Mouse (Mus musculus) cerebellum, postnatal 36 days (tissue): ENCODE measurements at regions not wholly inside any gene's neighbourhood (a gene's known extent, or its start where the extent isn't known, plus 50 kb on each side); places are given as distances from the start of the nearest gene placed in this dataset.

Experiments
- DNase-seq, 2 experiments: peaks; one replicate each; pipeline ENCODE4 v3.0.0; 2021 to 2022; ENCODE audit warnings: mixed read lengths in 2 of 2

DNA sequence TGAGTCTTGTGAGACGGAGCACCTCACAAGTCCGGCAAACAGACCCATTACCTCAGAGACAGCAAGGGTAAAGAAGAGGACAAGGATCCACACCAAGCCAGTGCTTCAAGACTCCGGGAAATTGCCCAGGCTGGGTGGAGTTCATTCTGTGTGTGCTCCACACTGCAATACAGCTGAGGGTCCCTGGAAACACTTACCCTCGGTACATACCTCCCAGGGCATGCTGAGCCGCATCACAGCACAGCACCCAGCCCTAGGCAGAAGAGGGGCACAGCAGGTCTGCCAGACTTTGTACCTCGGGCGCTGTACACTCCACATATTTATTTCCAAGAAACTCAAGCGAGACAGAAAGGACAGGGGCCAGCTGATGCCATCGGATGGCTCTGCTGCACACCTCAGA lies 54.5 kb upstream of the Cmc1 start:
- no peak for DNase-seq

DNA sequence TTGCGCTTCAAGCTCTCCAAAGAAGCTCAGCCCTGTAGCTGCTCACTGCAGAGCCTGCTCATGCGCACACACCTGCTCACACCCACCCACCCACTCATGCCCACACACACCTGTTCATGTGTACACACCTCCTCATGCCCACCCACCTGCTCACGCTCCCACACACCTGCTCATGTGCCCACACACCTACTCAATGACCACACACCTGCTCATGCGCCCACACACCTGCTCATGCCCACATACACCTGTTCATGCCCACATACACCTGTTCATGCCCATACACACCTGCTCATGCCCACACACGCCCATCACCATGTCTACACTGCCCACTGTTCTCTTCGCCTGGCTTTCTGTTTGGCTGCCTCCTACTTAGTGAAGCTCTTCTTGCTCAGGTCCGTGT lies 56.5 kb upstream of the Cmc1 start:
- DNase-seq = no peak

DNA sequence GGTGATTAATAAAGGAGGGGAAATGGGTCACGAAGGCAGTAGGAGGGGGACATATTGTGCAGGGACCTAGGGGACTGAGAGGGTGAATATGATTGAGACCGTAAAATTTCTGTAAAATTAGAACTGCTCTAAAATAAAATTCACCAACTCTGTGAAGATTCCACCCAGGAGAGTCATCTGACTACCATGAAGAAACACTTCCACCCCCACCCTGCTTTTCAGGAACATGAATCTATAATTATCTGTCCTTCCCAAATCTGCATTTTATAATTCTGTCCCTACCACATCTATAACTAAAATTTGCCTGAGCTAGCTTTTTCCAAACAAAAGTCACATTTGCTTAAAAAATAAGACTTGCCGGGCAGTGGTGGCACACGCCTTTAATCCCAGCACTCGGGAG lies 69.7 kb upstream of the Cmc1 start:
- DNase-seq = no peak

DNA sequence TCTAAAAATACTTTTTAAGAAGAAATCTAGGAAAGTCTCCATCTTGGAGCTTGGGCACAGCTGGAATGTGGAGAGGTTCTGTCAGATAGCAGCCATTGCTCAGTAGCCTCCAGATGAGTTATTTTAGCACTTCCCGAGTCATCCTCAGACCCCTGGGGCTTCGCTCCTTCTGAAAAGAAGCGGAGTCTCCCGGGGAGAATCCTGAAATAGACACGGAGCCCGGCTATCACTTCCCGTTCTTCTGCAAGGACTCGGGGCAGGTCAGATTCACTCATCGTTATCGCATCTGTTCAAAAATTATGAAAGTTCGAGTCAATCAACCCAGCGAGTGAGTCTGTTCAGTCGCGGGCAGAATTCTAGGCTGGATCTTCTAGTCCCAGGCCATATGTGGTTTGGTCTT lies 71.2 kb upstream of the Cmc1 start:
- no peak for DNase-seq

DNA sequence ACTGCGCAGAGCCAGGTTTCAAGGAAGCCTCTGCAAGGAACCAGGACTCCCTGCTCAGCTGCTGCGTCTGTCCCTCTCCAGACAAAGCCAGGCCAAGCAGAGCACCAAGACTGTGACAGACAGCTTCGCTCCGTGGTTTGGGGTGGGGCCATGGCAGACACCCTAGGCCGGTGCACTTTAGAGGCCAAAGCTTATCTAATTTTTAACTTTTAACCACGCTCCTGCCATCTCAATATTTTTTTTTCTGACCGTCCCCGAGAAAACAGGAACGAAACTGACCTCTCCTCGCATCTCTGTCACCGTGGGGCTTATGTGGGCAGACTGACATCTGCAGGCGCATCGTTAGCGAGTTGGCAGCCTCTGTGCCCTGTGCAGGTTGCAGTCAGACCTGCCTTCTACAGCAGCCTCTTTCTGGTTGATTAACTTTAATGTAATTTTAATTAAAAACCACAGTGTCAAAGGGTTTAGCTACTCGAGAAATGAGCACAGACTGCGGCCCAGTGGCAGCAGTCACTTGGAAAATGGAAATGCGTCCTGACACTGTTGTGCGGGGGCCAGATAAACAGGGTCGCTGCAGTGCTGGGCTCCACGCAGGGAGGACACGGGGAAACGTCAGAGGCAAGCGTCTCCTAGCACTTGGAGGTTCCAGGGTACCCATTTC lies 77.6 kb upstream of the Cmc1 start:
- DNase-seq = peak; percentile 65 to 67

DNA sequence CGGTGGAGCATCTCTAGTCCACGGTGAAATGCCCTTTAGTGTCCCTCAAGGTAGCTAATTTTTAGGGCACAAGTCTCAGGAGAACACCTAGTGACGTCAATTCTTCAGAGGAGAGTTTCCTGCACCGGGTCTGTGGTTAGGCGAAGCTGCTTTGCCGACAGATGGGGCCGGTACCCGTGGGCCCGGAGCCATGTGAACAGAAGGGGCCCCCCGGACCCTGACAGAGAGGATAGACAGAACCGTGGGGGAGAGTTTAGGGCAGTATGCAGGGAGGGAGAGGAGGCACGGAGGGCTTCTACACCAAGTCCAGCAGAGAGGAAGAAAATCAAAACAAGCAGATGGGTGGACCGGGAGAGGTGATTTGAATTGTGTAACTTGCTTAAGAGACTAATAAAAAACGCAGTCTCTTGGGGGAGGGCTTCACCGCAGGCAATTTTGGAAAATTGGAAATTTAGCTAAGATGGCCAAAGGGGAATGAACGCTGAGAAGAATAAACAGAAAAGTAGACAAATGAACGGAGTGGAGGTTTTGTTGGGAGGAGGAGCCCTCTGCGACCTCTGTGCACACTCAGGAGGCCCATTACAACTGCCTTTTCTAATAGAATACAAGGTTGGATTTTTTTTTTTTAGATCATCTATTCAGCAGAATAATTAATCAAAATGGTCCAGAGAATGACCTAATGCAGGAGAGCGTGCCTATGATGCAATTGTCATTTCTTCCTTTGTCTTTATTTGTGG lies 78.9 kb upstream of the Cmc1 start:
- DNase-seq = peak; percentile 90 to 92

DNA sequence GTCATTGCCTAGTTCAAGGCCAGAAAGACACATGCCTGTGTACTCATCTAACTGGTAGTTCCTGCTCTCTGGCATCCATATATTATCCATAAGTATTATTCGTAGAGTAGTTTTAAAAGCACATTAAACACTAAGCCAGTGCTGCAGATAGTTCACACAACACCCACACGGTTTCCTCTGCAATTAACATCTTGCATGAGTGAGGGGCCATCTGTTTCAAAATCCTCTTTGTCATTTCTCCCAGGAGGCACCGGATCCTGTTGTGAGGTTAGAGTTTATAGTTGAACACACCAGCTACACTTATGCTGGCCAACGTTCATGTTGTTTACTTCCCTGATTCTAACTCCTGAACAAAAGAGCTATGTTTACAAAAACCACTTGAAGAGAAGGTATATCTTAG lies 90.7 kb upstream of the Cmc1 start:
- no peak for DNase-seq

DNA sequence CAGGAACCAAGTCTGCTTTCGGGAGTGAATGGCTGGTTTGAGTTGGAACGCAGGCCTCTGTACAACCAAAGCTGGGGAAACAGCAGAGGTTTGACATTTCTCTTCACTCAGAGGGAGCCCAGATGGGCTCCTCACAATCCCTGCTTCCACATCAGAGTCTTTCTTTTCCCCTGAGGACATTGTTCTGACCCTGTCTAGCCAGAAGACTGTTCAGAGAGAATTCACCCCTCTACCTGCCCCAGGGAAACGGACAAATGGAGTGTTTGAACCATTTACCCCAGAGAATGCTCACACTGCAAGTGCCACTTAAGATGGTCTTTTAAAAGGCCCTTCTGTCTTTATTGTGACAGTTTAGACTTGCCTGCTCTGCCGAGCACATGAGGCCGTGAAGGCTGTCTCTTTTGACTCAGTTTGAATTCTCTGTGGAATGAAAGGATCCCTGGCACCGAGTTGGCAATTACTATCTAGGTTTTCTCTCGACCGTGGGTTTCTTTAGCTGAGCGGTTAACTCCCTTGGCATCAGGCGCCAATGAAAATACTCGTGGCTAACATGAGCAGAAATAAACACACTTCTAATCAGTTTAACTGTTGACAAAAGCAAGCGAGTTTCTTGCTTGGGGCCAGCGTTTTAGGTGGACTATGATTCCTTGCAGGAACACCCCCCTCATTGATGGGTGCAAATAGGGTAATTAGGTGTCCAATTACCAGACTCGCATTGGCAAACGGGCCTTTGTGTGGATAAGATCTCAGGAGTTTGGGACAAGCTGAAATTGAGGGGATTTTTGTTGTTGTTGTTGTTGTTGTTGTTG lies 97.0 kb upstream of the Cmc1 start:
- no peak for DNase-seq

DNA sequence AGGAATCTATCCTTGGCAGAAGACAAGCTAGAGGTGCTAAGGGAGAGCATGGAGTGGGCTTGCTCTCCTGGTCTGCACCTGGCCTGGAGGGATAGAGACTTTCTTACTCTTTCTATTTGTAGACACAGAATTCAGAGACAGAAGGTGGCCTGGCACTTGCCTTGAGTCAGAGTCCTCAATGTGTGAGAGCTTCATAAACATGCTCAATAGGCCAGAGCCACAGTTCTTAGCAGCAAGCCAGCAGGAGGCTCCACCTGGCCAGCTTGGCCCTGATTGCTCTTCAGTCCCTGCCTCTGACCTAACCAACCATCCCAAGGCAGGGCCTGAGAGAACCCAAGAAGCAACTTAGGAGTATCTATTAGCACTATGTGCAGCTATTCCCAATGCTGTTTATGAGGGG lies 103.9 kb upstream of the Cmc1 start:
- DNase-seq = peak; percentile 62 to 65

DNA sequence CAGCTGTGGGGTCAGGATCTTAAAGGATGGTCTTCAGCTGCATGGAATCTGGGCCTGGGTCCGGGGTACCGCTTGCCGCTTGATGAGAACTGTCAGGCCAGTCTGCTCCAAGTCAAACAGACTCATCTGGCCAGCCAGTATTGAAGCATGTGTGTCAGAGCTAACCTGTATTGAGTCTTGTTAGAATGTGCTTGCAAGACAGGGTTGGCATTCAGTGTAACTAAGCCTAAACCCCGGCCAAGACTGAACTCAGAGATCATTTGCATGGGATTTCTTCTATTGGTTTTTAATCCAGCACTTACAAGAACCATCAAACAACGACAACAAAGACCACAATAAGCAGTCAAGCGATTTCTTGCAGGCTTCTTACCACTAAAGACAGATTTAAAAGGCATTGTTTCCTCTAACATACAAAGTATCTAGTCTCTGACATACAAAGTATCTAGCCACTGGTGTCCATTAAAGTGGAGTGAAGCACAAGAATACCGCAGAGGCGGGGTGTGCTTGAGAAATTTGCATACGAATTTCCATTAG lies 105.3 kb upstream of the Cmc1 start:
- no peak for DNase-seq

DNA sequence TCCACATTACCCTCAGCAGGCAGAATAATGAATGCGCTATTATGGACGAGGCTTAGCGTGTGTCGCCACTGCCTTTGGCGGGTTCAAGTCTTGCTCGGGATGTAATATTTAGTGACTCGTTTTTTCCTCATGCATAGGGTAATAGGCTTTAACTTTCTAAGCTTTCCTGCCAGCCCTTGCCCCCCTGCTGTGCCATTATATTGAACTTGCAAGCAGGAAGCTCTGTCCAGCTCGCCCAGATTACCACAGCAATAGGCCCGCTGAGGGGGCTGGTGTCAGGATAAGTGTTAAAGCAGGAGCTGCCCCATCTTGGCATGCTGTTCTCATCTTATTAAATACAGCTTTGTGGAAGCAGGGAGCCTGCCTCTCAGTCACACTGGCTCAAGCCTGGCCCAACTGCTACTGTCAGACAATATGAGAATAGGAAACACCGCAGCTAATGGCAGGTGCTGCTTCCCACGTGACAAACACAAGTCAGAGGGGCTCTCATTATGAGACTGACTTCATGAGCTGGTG lies 105.8 kb upstream of the Cmc1 start:
- no peak for DNase-seq

DNA sequence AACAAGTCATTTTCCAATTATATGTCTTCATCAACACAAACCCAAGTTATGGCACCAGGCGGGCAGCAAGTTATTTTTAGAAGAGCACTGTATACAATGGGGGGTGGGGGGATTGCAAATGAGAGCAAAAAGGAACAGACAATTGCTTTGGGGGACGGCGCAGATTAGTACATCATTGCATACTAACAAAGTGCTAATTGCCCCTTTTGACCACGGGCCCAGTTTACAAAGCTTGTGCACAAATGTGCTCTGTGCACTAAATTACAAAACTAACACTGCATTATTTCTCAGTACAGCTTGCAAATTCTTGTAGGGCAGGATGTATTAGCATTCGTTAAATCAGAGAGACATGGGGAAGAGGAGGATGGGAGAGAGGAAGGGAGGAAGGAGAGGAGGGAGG lies 116.3 kb upstream of the Cmc1 start:
- no peak for DNase-seq

DNA sequence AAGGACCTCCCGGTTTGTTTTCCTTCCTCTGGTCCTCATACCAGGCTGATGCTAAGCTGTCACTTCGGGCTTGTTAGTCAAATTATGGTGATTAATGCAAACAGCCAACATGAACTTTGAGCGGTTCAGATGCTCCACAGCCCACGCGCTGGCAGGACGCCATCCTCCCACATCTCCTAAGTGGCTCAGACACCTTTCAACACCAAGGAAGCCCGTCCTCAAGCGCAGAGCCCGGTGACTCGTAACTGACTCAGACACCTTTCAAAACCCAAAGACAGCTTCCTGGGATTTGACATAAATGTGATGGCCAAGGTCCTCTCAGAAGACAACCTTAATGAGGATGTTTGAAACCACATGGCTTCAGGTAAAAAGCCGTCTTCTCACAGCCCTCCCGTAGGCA lies 121.7 kb upstream of the Cmc1 start:
- DNase-seq = no peak

DNA sequence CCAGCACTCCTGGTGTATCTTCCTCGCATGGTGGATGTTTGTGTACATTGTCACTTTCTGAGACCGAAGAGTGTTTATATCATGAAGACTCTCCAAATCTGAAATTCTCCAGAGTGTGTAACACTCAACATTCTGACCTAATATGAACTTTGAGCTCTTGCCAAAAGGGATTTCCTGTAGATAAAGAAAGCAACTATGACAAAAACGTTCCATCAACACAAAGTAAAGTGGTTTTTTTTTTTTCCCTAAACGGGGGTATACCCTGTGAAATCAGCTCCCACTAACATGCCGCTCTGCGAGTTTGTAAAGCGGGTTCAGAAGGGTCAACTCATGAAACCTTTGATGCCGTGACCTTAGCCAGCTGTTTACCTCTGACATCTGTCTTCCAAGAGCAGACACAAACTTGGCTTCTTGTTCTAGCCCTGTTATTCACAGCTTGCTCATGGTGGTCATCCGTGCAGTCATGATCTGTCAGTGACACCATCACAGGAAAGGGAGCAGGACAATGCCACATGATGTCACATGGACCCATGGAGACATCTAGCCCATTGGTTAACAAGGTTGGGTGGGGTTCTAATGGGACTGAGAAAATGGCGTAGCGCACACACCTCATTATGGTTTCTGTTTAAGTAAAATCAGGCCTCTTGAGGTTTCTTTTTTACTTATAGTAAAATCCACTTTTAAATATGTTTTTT lies 122.9 kb upstream of the Cmc1 start:
- DNase-seq = no peak

DNA sequence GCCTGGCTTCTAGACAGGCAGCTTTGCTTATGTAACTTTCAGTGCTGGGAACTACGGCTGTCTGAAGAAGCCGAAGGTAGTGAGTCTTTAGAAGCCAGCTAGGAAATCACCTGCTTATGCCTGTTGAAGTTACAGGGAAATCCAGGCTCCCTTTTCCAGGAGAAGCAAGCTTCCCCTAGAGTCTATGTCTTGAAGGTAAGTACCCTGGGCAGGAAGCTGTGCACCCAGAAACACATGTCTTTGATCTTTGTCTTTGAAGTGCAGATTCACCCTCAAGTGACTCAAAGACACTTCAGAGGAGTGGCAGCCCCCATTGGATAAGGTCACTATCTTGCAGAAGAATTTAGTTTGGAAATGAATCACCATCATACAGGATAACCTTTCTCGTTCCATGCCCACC lies 135.5 kb upstream of the Cmc1 start:
- DNase-seq = no peak

DNA sequence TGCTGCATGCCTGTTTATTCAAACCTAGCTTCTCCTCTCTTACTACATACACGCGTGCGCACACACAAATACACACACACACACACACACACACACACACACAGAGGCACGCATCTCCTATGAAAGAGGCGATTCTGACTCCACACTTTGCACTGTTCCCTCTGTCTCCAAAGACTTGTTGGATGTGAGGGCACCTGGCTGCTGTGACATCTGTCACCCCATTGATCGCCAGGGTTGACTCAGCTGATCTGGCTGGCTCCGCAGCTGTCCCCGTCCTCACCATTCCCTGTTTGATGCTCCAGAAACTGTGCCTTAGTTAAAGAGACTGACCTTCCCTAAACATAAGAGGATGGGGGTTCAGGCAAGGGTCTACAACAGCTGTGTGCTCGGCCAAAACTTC lies 137.6 kb upstream of the Cmc1 start:
- no peak for DNase-seq

DNA sequence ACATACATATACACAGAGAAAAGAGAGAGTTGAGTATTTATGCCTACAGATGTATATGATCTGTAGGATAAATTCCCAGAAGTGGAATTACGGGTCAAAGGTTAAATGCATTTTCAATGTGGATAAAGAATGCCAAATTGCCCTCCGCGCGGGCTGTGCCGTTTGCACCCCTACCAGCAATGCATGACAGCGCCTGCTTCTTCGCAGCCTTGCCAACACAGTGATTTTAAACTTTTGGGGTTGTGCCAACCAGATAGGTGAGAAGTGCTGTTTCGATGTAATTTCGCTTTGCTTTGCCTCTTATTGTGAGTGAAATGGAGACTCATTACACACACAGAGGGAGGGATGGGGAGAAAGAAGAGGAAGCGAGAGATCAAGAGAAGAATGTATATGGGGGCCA lies 142.9 kb upstream of the Cmc1 start:
- DNase-seq = peak; percentile 11 to 19

DNA sequence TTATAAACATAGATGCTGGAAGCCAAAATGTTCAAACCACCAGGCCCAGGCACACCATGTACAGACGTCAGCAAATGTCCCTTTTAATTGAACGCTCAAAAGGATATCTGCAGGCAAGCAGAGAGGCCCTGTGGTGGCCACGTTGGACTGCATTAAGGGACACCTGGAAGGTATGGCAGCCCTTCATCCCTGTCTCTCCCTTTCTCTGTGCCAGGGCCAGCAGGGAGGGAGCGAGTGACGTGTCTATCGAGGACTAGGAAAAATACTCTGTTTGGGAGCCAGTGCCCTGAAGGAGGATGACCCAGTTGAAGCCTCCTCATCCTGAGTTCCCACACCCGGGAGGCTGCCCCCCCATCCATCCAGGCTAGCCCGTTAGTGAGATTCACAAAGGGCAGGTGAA lies 144.0 kb upstream of the Cmc1 start:
- DNase-seq = peak; percentile 61 to 72

DNA sequence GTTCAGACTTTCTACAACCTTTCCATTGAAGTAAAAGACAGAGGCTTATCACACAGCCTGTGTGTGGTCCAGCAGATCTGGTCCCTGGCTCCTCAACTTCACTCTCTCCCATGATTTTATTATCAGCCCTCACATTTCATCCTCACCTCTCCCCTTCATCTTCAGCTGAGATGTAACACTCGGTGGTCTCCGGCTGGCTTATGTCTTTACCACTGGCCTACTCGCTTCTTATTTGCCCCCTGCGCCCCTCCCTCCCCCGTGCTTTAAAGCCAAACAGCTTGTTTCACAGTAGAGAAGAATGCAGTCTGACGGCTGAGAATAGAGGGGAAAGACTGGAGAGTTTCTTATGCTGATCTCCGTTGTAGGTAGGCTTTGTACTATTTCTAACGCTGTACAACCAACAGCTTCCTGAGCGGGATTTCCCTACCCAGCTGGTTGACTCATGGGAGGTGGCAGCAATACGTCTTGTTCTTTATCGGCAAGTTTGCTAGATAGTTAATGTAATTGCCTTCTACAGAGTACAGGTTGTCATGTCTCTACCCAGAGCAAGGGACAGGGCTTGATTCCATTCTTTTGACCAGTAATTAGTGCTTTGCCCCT lies 152.9 kb upstream of the Cmc1 start:
- DNase-seq = no peak

DNA sequence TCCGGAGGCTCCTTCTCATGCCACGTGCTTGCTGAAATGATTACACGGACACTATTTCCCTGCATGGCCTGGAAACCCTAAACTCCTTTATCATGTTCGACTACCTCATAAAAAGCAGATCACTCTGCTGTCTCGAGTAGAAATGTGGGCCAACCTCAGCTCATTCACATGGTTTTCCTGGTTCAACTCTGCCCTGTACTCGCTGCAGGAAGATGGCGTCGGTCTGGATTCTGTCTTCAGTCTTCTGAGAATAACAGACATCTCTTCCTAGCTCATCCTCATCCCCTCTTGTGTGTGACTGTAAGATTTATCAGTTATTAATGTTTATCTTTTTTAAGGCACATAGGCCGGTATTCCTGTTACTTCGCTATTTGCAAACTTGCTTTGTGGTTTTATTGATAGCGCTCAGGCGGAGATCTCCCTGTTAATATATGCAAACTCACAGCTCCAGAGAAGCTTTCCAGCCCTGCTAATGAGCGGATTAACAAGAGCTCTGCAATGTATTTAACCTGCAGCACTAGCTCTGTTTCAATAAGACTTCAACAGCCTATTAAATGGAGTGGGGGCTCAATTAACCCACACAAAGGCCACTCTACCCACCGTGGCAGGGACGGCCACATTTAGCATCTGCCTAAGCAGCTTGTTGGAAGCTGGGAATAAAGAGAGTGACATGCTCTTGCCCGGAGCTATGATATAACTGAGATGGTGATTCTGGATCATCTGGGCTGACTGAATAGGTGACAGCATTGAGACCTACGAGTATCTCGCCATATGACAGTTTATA lies 159.5 kb upstream of the Eomes start:
- DNase-seq = no peak

DNA sequence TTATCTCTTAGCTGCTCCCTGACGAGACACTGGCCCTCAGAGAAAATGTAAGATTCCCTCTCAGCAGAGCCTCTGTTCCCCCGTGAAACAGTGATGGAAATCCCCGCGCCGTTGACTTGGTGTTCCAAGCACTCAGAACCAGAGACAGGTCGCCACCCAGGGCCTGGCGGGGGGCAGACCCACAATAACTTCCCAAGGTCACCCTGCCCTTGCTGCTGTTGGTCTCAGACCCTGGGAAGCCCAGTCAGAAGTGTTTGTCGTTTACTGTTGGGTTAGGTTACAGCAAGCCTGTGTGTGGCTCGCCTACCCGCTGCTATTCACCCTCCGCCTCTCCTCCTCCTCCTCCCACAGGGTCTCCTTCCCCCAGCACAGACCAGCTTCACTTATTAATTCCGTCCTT lies 154.2 kb upstream of the Eomes start:
- no peak for DNase-seq

DNA sequence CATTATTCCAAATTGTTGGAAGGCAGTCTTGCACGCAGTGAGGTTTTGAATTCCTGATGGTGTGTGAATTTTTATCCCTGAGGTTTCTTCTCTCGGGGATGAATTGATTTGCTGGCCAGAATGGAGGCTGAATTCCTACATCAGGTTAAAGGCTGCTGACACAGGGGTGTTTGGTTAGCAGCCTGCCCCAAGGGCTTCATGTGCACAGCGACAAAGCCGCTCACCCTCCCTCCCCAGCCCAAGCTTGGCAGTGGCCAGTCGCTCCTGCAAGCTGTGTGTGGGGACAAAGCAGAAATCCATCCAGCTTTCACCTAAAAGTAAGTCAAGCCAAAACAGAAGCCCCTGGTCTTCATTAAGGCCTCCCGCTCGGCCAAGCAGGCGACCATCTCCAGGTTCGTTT lies 151.4 kb upstream of the Eomes start:
- no peak for DNase-seq
